In the genomic region with DNA sequence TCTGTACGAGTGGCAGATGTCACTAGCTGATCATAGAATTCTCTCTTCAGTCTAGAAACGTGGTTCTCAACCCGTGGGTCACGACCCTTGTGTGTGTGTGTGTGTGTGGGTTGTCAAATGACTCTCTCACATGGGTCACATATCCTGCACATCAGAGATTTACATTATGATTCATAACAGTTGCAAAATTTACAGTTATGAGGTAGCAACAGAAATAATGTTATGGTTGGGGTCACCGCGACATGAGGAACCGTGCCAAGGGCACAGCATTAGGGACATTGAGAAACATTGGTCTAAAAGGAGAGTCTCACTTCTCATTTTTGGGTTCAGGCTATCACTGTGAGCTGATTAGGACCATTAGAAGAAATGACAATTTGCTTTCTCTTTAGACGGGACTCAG, we compare ENCODE assay signal across 33 mouse cellular contexts. TPM values are rescaled to one million over a fixed set of nuclear protein-coding genes. Genes with fewer than 3 reads are reported as not detected.
A peak's percentile ranks its signal among the peaks of the same experiment; 100 is the strongest.
DNase-seq lines count a peak whose midpoint lies in the region; ATAC-seq lines count a peak whose summit lies in the region.
"Had no signal": no experiment of that assay in that cellular context is flagged by ENCODE, and none has a peak within 500 bp of the region (broad histone marks: within the 10 kb centered on the region; RNA-seq: fewer than 3 reads in every experiment).

No protein-coding gene starts in this region.

- H3K9me3 ChIP-seq in megakaryocyte, embryonic 14.5 days, result no peaks in the 10 kb centered on the region
- H3K9me3 ChIP-seq: embryonic facial prominence, embryonic 13.5 days; forebrain, embryonic 10.5 days; heart, embryonic 15.5 days; kidney, embryonic 15.5 days; limb, embryonic 12.5 days; stomach, embryonic 15.5 days had no signal

- peak; percentile 3 for DNase-seq in cerebellum, adult 9-11 months
- DNase-seq in cerebellum, postnatal 10 days, result no peak
- DNase-seq in 416B (ENCODE audit: low read depth), result peak; percentile 72
- DNase-seq in left cerebral cortex, adult 18-20 months (ENCODE audit: low spot score in 2 of 2), result no peak
- no peak for DNase-seq in ovary, postnatal 36 days (ENCODE audit: low spot score)
- no peak for DNase-seq in left cerebral cortex, adult 11 months (ENCODE audit: low spot score)
- DNase-seq: adrenal gland, adult 8-10 months; cerebellum, adult 8-10 months; kidney, adult 18-20 months; kidney, postnatal 36 days; retina, postnatal 1 day; right cerebral cortex, postnatal 14 days; thymus, postnatal 14 days had no signal

- ATAC-seq in common myeloid progenitor, adult 5-6 weeks (replicated peaks; ENCODE audit: low read depth, poor library complexity, severe bottlenecking), result peak; percentile 67
- ATAC-seq: forebrain, embryonic 16.5 days; hindbrain, embryonic 16.5 days; midbrain, embryonic 16.5 days had no signal

- H3K27me3 ChIP-seq in megakaryocyte, embryonic 14.5 days (replicated peaks), result peaks cover 36% of the 10 kb centered on the region
- H3K27me3 ChIP-seq: embryonic facial prominence, embryonic 13.5 days; kidney, embryonic 15.5 days; stomach, embryonic 15.5 days had no signal

- H3K4me3 ChIP-seq in megakaryocyte, embryonic 14.5 days (replicated peaks), result peak overlapping the region; percentile 1
- H3K4me3 ChIP-seq: embryonic facial prominence, embryonic 13.5 days; forebrain, embryonic 10.5 days; heart, embryonic 15.5 days; kidney, embryonic 15.5 days; layer of hippocampus, adult 2 months; limb, embryonic 12.5 days; stomach, embryonic 15.5 days had no signal

- H3K36me3 ChIP-seq in megakaryocyte, embryonic 14.5 days (replicated peaks; ENCODE audit: low read length), result no peaks in the 10 kb centered on the region
- H3K36me3 ChIP-seq: embryonic facial prominence, embryonic 13.5 days; forebrain, embryonic 10.5 days; heart, embryonic 15.5 days; kidney, embryonic 15.5 days; limb, embryonic 12.5 days; stomach, embryonic 15.5 days had no signal

- peaks cover 66% of the 10 kb centered on the region for H3K4me1 ChIP-seq in megakaryocyte, embryonic 14.5 days

RNA-seq across cellular contexts. Expression of gene 1600014C23Rik, which starts 24.3 kb away (rescaled TPM):
- total RNA-seq in common myeloid progenitor, adult 5-6 weeks (2017), result not detected in 2 replicates
- polyA plus RNA-seq in megakaryocyte, embryonic 14.5 days (2012; ENCODE audit: insufficient read depth, low replicate concordance), result 1.3 TPM in 1 of 2 replicates, not detected in the other
- total RNA-seq in left cerebral cortex, adult 18-20 months (2021), result not detected
- total RNA-seq: adrenal gland, adult 8-10 months; adrenal gland, postnatal 4 days; layer of hippocampus, adult 2 months; layer of hippocampus, postnatal 14 days; liver, adult 2 months had no signal
- polyA plus RNA-seq: embryonic facial prominence, embryonic 13.5 days; forebrain, embryonic 10.5 days; intestine, embryonic 14.5 days; limb, embryonic 12.5 days; liver, adult 2 months; liver, embryonic 16.5 days; midbrain, embryonic 16.5 days; neural tube, embryonic 14.5 days; small intestine, adult 2 months; stomach, embryonic 15.5 days; urinary bladder, adult 2 months had no signal

Comparison
In these comparisons a context has a peak if more than half of its experiments do, and no peak if none do; other contexts are left out.
1. DNase-seq: peak in cerebellum, adult 9-11 months (single experiment) and 416B (single experiment); none in cerebellum, postnatal 10 days (0 of 2), left cerebral cortex, adult 18-20 months (0 of 2), ovary, postnatal 36 days (single experiment) and left cerebral cortex, adult 11 months (single experiment).